Comparison of ENCODE assay signal across 9 mouse cellular contexts in genomic region chr1:81593280-81594182, GRCm38 (mm10).
A peak's percentile ranks its signal among the peaks of the same experiment; 100 is the strongest.
DNase-seq lines count a peak whose midpoint lies in the region; ATAC-seq lines count a peak whose summit lies in the region.
"Had no signal": no experiment of that assay in that cellular context is flagged by ENCODE, and none has a peak within 500 bp of the region (broad histone marks: within the 10 kb centered on the region; RNA-seq: fewer than 3 reads in every experiment).

No protein-coding gene starts in this region.

- 7% methylated on average over 19 of the region's 19 CpGs for WGBS in intestine, embryonic 15.5 days
- WGBS in midbrain, embryonic 15.5 days, result 1% methylated on average over 19 of the region's 19 CpGs

- peak; percentile 7 to 28 for DNase-seq in adrenal gland, postnatal 36 days
- peak; percentile 88 for DNase-seq in embryo, embryonic 10 days (ENCODE audit: low spot score)
- peak; percentile 46 for DNase-seq in gastrocnemius, postnatal 14 days
- DNase-seq in left cerebral cortex, postnatal 4 days, result peak; percentile 82
- peak; percentile 10 for DNase-seq in testis, postnatal 14 days (ENCODE audit: low spot score)
- DNase-seq in c-Kit-positive CD71-positive TER-119-positive erythroid progenitor cells, embryonic 14.5 days (ENCODE audit: low spot score), result no peak

- H3K4me2 ChIP-seq in intestine, embryonic 15.5 days (replicated peaks), result peak overlapping the region; percentile 67
- H3K4me2 ChIP-seq in midbrain, embryonic 15.5 days, result peak overlapping the region; percentile 79

- peak; percentile 95 for ATAC-seq in intestine, embryonic 15.5 days
- peak; percentile 99 for ATAC-seq in midbrain, embryonic 15.5 days (replicated peaks)

- peak overlapping the region; percentile 40 for H3K4me3 ChIP-seq in intestine, embryonic 15.5 days (replicated peaks)
- peak overlapping the region; percentile 42 for H3K4me3 ChIP-seq in midbrain, embryonic 15.5 days
- H3K4me3 ChIP-seq: myocyte had no signal

- intact Hi-C loops in gastrocnemius, postnatal 14 days (cut with DNase I; ENCODE audit: low total_unique reads), result no loop called here
- intact Hi-C loops in left cerebral cortex, postnatal 4 days (cut with DNase I), result loop anchor here (10.0 kb wide), 1 partner anchor 701 kb away; the partner anchor contains the start of gene Irs1

- 0 out of 2 replicates have a peak, but pooled peaks cover 3% of the 10 kb centered on the region for H3K4me1 ChIP-seq in intestine, embryonic 15.5 days (replicated peaks)
- peaks cover 24% of the 10 kb centered on the region for H3K4me1 ChIP-seq in midbrain, embryonic 15.5 days

- peak overlapping the region; percentile 42; the same call in 1 of the 2 replicates for H3K9ac ChIP-seq in intestine, embryonic 15.5 days
- peak overlapping the region; percentile 57 for H3K9ac ChIP-seq in midbrain, embryonic 15.5 days

- no peaks in the 10 kb centered on the region for H3K36me3 ChIP-seq in intestine, embryonic 15.5 days
- H3K36me3 ChIP-seq in midbrain, embryonic 15.5 days (replicated peaks), result no peaks in the 10 kb centered on the region

- H3K27ac ChIP-seq in intestine, embryonic 15.5 days, result peak overlapping the region; percentile 57
- H3K27ac ChIP-seq in midbrain, embryonic 15.5 days, result peak overlapping the region; percentile 95

- no peaks in the 10 kb centered on the region for H3K9me3 ChIP-seq in intestine, embryonic 15.5 days
- H3K9me3 ChIP-seq in midbrain, embryonic 15.5 days, result no peaks in the 10 kb centered on the region

- no peaks in the 10 kb centered on the region for H3K27me3 ChIP-seq in intestine, embryonic 15.5 days (replicated peaks)
- H3K27me3 ChIP-seq in midbrain, embryonic 15.5 days (replicated peaks), result no peaks in the 10 kb centered on the region
